Comparison of ENCODE assay signal across 8 mouse cellular contexts in the genomic region with DNA sequence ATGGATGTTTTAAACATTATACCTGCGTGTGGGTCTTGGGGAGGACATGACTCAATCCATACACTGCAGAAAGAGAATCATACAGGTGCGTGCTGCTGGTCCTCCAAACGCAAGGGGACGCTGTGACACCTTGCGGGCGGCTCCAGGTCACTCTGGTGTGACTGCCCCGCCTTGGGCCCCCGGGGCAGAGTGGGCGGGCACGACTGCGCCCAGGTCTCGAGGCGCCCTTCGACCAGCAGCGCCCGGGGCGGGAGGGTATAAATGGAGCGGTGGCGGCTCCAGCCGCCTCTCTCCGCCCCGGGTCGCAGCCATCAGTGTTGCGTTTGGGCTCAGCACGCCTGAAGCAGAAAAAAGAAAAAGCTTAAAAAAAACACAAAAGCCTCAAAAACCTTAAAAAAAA. TPM values are rescaled to one million over a fixed set of nuclear protein-coding genes. Genes with fewer than 3 reads are reported as not detected.
DNase-seq lines count a peak whose midpoint lies in the region; ATAC-seq and TF ChIP-seq lines count a peak whose summit lies in the region.

No protein-coding gene starts in this region.

- H3K9me3 ChIP-seq in CH12.LX (replicated peaks; ENCODE audit: low read length) = no peaks in the 10 kb centered on the region
- no peaks in the 10 kb centered on the region for H3K9me3 ChIP-seq in forebrain, embryonic 10.5 days
- H3K9me3 ChIP-seq in heart, embryonic 15.5 days (replicated peaks) = no peaks in the 10 kb centered on the region
- H3K9me3 ChIP-seq in liver, embryonic 13.5 days (replicated peaks) = no peaks in the 10 kb centered on the region
- no peaks in the 10 kb centered on the region for H3K9me3 ChIP-seq in stomach, embryonic 14.5 days (ENCODE audit: control insufficient read depth, low read depth, low read length)

- peak; percentile 67 to 80 for TF ChIP-seq CTCF in CH12.LX (conservative IDR thresholded peaks at IDR 0.05 in 1 of 2, IDR thresholded peaks at IDR 0.05 in 1 of 2; ENCODE audit: low read depth in 2 of 2, low read length in 2 of 2)

- DNase-seq in CH12.LX (ENCODE audit: extremely low read depth) = peak; percentile 93
- DNase-seq in c-Kit-positive CD71-negative TER-119-negative erythroid progenitor cells, embryonic 14.5 days (ENCODE audit: low read depth) = peak; percentile 86
- DNase-seq in forebrain, embryonic 10.5 days (ENCODE audit: extremely low spot score, low spot score) = peak; percentile 93
- DNase-seq in kidney, postnatal 14 days = peak; percentile 95
- DNase-seq in liver, embryonic 13.5 days = peak; percentile 93
- DNase-seq in natural killer cell, adult 2 months (ENCODE audit: low spot score in 2 of 2) = peak; percentile 87 to 94

- TF ChIP-seq EP300 in CH12.LX (IDR thresholded peaks at IDR 0.05; ENCODE audit: low read length) = no peak

- dilution Hi-C loops in CH12.LX (cut with MboI; ENCODE audit: extremely low pct_ligation_motif_present, extremely low pct_unique_long_range_greater_than_20kb, low sequenced_read_pairs) = no loop called here

- TF ChIP-seq POLR2A in CH12.LX (IDR thresholded peaks at IDR 0.05; ENCODE audit: low read depth, low read length) = peak; percentile 85

- peak overlapping the region in 2 of 3 experiments; percentile 17 to 24 for H3K4me3 ChIP-seq in CH12.LX (replicated peaks in 1 of 3; ENCODE audit: low read depth in 2 of 3, low read length in 2 of 3, poor library complexity in 1 of 3)
- H3K4me3 ChIP-seq in forebrain, embryonic 10.5 days = peak overlapping the region; percentile 71
- peak overlapping the region; percentile 57 for H3K4me3 ChIP-seq in heart, embryonic 15.5 days
- peak overlapping the region; percentile 94 for H3K4me3 ChIP-seq in liver, embryonic 13.5 days (replicated peaks)
- H3K4me3 ChIP-seq in stomach, embryonic 14.5 days (ENCODE audit: low read depth, low read length) = peak overlapping the region; percentile 49

- peak overlapping the region; percentile 39; the same call in 1 of the 2 replicates for H3K9ac ChIP-seq in CH12.LX (ENCODE audit: insufficient read depth, low read depth)
- peak overlapping the region; percentile 57 for H3K9ac ChIP-seq in heart, embryonic 15.5 days
- peak overlapping the region; percentile 93 for H3K9ac ChIP-seq in liver, embryonic 13.5 days
- H3K9ac ChIP-seq in stomach, embryonic 14.5 days (replicated peaks; ENCODE audit: low read depth, low read length) = 0 out of 2 replicates have a peak overlapping the region, but pooled peaks have one; percentile 30

- H3K27me3 ChIP-seq in CH12.LX (replicated peaks) = no peaks in the 10 kb centered on the region
- no peaks in the 10 kb centered on the region for H3K27me3 ChIP-seq in forebrain, embryonic 10.5 days (ENCODE audit: poor library complexity, severe bottlenecking)
- H3K27me3 ChIP-seq in heart, embryonic 15.5 days = no peaks in the 10 kb centered on the region
- H3K27me3 ChIP-seq in liver, embryonic 13.5 days = no peaks in the 10 kb centered on the region
- H3K27me3 ChIP-seq in stomach, embryonic 14.5 days (ENCODE audit: control insufficient read depth, insufficient read depth, low read length) = no peaks in the 10 kb centered on the region

- under 1% methylated on average over 25 of the region's 25 CpGs for WGBS in forebrain, embryonic 10.5 days
- under 1% methylated on average over 25 of the region's 25 CpGs for WGBS in heart, embryonic 15.5 days
- under 1% methylated on average over 25 of the region's 25 CpGs for WGBS in liver, embryonic 13.5 days (ENCODE audit: insufficient replicate concordance)
- under 1% methylated on average over 25 of the region's 25 CpGs for WGBS in stomach, embryonic 14.5 days

- peak; percentile 92 for ATAC-seq in heart, embryonic 15.5 days (replicated peaks; ENCODE audit: insufficient number of reproducible peaks, insufficient read depth, low FRiP score, low read depth)
- peak; percentile 85 for ATAC-seq in liver, embryonic 13.5 days (ENCODE audit: low read depth)
- peak; percentile 94 for ATAC-seq in stomach, embryonic 14.5 days (ENCODE audit: insufficient number of reproducible peaks, insufficient read depth, low FRiP score, low read depth)

- H3K27ac ChIP-seq in CH12.LX (ENCODE audit: insufficient read depth, low read depth) = no peak overlapping the region
- H3K27ac ChIP-seq in forebrain, embryonic 10.5 days = peak overlapping the region; percentile 84
- H3K27ac ChIP-seq in heart, embryonic 15.5 days = peak overlapping the region; percentile 89
- peak overlapping the region; percentile 96 for H3K27ac ChIP-seq in liver, embryonic 13.5 days
- H3K27ac ChIP-seq in stomach, embryonic 14.5 days (ENCODE audit: low read length) = peak overlapping the region; percentile 17; the same call in 1 of the 2 replicates

- in situ Hi-C loops in CH12.LX (cut with MboI; ENCODE audit: low pct_ligation_motif_present, low pct_unique_long_range_greater_than_20kb, low sequenced_read_pairs) = loop anchor here (25.0 kb wide), 1 partner anchor 555 kb away; no protein-coding TSS in a partner anchor

- peaks cover 11 to 39% of the 10 kb centered on the region in 2 experiments for H3K36me3 ChIP-seq in CH12.LX (replicated peaks in 1 of 2; ENCODE audit: control insufficient read depth in 1 of 2, insufficient read depth in 1 of 2, low read length in 1 of 2)
- peaks cover 36% of the 10 kb centered on the region for H3K36me3 ChIP-seq in forebrain, embryonic 10.5 days (replicated peaks)
- peaks cover 8% of the 10 kb centered on the region for H3K36me3 ChIP-seq in heart, embryonic 15.5 days
- H3K36me3 ChIP-seq in liver, embryonic 13.5 days = peaks cover 39% of the 10 kb centered on the region
- H3K36me3 ChIP-seq in stomach, embryonic 14.5 days (ENCODE audit: control insufficient read depth, insufficient read depth, low read length) = peaks cover 8% of the 10 kb centered on the region

- peak overlapping the region; percentile 90; the same call in 1 of the 2 replicates for H3K4me2 ChIP-seq in CH12.LX (ENCODE audit: insufficient read depth, low read depth, poor library complexity, severe bottlenecking)
- peak overlapping the region; percentile 85 for H3K4me2 ChIP-seq in heart, embryonic 15.5 days
- peak overlapping the region; percentile 81 for H3K4me2 ChIP-seq in liver, embryonic 13.5 days
- H3K4me2 ChIP-seq in stomach, embryonic 14.5 days (replicated peaks; ENCODE audit: low read depth, low read length) = no peak overlapping the region; the same call in 1 of the 2 replicates

- no peak for TF ChIP-seq RAD21 in CH12.LX (IDR thresholded peaks at IDR 0.05; ENCODE audit: low read depth, low read length)

- peaks cover 46% of the 10 kb centered on the region for H3K79me2 ChIP-seq in CH12.LX (replicated peaks; ENCODE audit: control insufficient read depth, extremely low read depth, insufficient read depth, poor library complexity, severe bottlenecking)

- peaks cover 6 to 29% of the 10 kb centered on the region in 2 experiments; a peak in 3 of 4 replicates for H3K4me1 ChIP-seq in CH12.LX (ENCODE audit: control insufficient read depth in 1 of 2, insufficient read depth in 2 of 2)
- peaks cover 30% of the 10 kb centered on the region for H3K4me1 ChIP-seq in forebrain, embryonic 10.5 days
- H3K4me1 ChIP-seq in heart, embryonic 15.5 days (replicated peaks) = peaks cover 37% of the 10 kb centered on the region
- H3K4me1 ChIP-seq in liver, embryonic 13.5 days (replicated peaks) = peaks cover 46% of the 10 kb centered on the region
- peaks cover 21% of the 10 kb centered on the region; the same call in 1 of the 2 replicates for H3K4me1 ChIP-seq in stomach, embryonic 14.5 days (ENCODE audit: control insufficient read depth, insufficient read depth, low read length)

TF ChIP-seq in CH12.LX, 34 proteins besides CTCF, POLR2A, EP300 and RAD21 (continues in another document):
- no peak for TF ChIP-seq E2F4 (IDR thresholded peaks at IDR 0.05; ENCODE audit: insufficient replicate concordance, low read depth, low read length)
- TF ChIP-seq NRF1 (IDR thresholded peaks at IDR 0.05; ENCODE audit: low read depth, low read length) = peak; percentile 58
- no peak for TF ChIP-seq ZC3H11A (IDR thresholded peaks at IDR 0.05; ENCODE audit: low read depth, low read length)
- TF ChIP-seq BHLHE40 (IDR thresholded peaks at IDR 0.05; ENCODE audit: low read depth, low read length) = peak; percentile 43; the same call in 1 of the 2 replicates
- peak; percentile 84; the same call in 1 of the 2 replicates for TF ChIP-seq MAZ (IDR thresholded peaks at IDR 0.05; ENCODE audit: low read depth, low read length)
- TF ChIP-seq MAX (IDR thresholded peaks at IDR 0.05; ENCODE audit: low read length) = peak; percentile 55
- TF ChIP-seq HCFC1 (IDR thresholded peaks at IDR 0.05; ENCODE audit: low read depth, low read length) = peak; percentile 75
- 0 out of 2 replicates have a peak, but pooled peaks have one; percentile 43 for TF ChIP-seq KAT2A (IDR thresholded peaks at IDR 0.05; ENCODE audit: insufficient replicate concordance, low read length)

RNA-seq across cellular contexts. Expression of gene Pabpc4, which starts 20.3 kb away (rescaled TPM):
- 318 and 326 TPM in 2 replicates for total RNA-seq in CH12.LX (2012; rRNA removed)
- total RNA-seq in CH12.LX (2014; rRNA removed) = 206 and 207 TPM in 2 replicates
- polyA plus RNA-seq in CH12.LX (2012; ENCODE audit: insufficient read length, low read depth) = 370 and 444 TPM in 2 replicates
- polyA plus RNA-seq in forebrain, embryonic 10.5 days (2016; fragmentation: Nextera tagmentation; extraction: Ambion mirVana) = 55.4 and 57.9 TPM in 2 replicates
- 51.3 and 53.8 TPM in 2 replicates for polyA plus RNA-seq in heart, embryonic 15.5 days (2015; fragmentation: Nextera tagmentation; extraction: Ambion mirVana)
- polyA plus RNA-seq in liver, embryonic 13.5 days (2015; fragmentation: Nextera tagmentation; extraction: Ambion mirVana) = 93.5 and 100 TPM in 2 replicates
- 56.2 and 57.2 TPM in 2 replicates for polyA plus RNA-seq in stomach, embryonic 14.5 days (2014; fragmentation: Nextera tagmentation; extraction: Ambion mirVana)

RNA-seq across cellular contexts. Expression of gene Oxct2a, which starts 40.9 kb away (rescaled TPM):
- total RNA-seq in CH12.LX (2012; rRNA removed) = 0.08 TPM in 2 replicates
- total RNA-seq in CH12.LX (2014; rRNA removed) = not detected in 2 replicates
- 0.18 TPM in 1 of 2 replicates, not detected in the other for polyA plus RNA-seq in CH12.LX (2012; ENCODE audit: insufficient read length, low read depth)
- polyA plus RNA-seq in forebrain, embryonic 10.5 days (2016; fragmentation: Nextera tagmentation; extraction: Ambion mirVana) = not detected in 2 replicates
- not detected in 2 replicates for polyA plus RNA-seq in heart, embryonic 15.5 days (2015; fragmentation: Nextera tagmentation; extraction: Ambion mirVana)
- polyA plus RNA-seq in liver, embryonic 13.5 days (2015; fragmentation: Nextera tagmentation; extraction: Ambion mirVana) = 0.06 TPM in 1 of 2 replicates, not detected in the other
- not detected in 2 replicates for polyA plus RNA-seq in stomach, embryonic 14.5 days (2014; fragmentation: Nextera tagmentation; extraction: Ambion mirVana)

RNA-seq across cellular contexts. Expression of gene Heyl, which starts 49.1 kb away (rescaled TPM):
- total RNA-seq in CH12.LX (2012; rRNA removed) (not detected in 2 replicates), CH12.LX (2014; rRNA removed) (not detected in 2 replicates)
- polyA plus RNA-seq in CH12.LX (2012; ENCODE audit: insufficient read length, low read depth) = not detected in 2 replicates
- polyA plus RNA-seq in forebrain, embryonic 10.5 days (2016; fragmentation: Nextera tagmentation; extraction: Ambion mirVana) = 6.6 and 6.7 TPM in 2 replicates
- 13.0 and 21.2 TPM in 2 replicates for polyA plus RNA-seq in heart, embryonic 15.5 days (2015; fragmentation: Nextera tagmentation; extraction: Ambion mirVana)
- polyA plus RNA-seq in liver, embryonic 13.5 days (2015; fragmentation: Nextera tagmentation; extraction: Ambion mirVana) = 0.80 and 0.99 TPM in 2 replicates
- polyA plus RNA-seq in stomach, embryonic 14.5 days (2014; fragmentation: Nextera tagmentation; extraction: Ambion mirVana) = 20.6 and 21.2 TPM in 2 replicates

Comparison
In these comparisons a context has a peak if more than half of its experiments do, and no peak if none do; other contexts are left out.
1. H3K4me3 ChIP-seq: peak in every context shown above with its lines; median percentile 94 in liver, embryonic 13.5 days; 71 in forebrain, embryonic 10.5 days; 57 in heart, embryonic 15.5 days; 49 in stomach, embryonic 14.5 days; 20 in CH12.LX.
2. H3K9ac ChIP-seq: peak in every context shown above with its lines; median percentile 93 in liver, embryonic 13.5 days; 57 in heart, embryonic 15.5 days; 39 in CH12.LX; 30 in stomach, embryonic 14.5 days.